Mouse (Mus musculus): ENCODE results near the gene Camsap2. TPM values are rescaled to one million over a fixed set of nuclear protein-coding genes. Genes with fewer than 3 reads are reported as not detected.
A peak's percentile ranks its signal among the peaks of the same experiment; 100 is the strongest.

Gene Camsap2
- total RNA-seq, 2 experiments from 2014 or later, result 49.6 to 52.4 TPM

DNA sequence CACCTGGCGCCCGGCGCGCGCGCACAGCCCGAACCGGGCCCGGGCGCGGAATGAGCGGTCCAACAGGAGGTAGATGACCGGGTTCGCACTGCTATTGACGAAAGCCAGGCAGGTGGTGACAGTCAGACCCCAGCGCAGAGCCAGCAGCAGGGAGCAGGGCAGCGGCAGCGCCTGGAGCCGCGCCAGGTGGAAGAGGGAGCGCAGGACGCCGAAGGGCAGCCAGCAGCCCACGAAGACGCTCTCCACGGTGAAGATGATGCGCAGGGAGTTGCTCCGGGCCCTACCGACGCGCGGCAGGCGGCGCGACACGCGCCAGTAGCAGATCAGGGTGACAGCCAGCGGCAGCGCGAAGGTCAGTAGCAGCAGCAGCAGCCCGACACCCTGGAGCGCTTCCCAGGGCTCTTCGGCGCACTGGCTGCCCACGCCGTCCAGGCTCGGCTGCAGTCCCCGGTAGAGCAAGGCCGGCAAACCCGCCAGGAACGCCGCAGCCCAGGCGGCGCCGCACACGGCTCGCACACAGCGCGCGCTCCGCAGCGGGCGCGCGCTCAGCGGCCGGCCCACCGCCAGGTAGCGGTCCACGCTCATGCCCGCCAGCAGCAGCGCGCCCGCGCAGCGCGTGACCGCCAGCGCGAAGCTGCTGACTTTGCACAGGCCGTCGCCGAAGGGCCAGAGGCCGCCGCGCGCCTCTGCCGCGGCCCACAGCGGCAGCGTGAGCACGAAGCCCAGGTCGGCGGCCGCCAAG is 85.8 kb downstream of the Camsap2 start:
- peak in 1 of 2 experiments; percentile 13 for DNase-seq (ENCODE audit: low spot score in 2 of 2)

DNA sequence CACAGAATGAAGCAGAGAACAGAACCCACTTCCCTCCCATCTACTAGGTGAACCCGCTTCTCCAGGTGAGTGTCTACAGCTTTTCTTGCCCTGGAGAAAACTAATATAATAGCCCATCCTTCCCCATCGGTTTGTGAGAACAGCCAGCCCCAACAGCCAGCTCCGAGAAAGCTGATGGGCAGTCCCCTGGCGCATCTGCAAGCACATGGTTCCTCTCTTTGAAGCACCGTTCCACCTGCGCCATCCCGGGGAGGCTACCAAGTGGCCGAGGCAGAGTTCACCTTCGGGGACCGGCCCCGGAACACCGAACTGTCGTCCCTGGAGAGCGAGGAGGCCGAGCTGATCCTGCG is 86.4 kb downstream of the Camsap2 start:
- no peak for DNase-seq (ENCODE audit: low spot score in 2 of 2)

DNA sequence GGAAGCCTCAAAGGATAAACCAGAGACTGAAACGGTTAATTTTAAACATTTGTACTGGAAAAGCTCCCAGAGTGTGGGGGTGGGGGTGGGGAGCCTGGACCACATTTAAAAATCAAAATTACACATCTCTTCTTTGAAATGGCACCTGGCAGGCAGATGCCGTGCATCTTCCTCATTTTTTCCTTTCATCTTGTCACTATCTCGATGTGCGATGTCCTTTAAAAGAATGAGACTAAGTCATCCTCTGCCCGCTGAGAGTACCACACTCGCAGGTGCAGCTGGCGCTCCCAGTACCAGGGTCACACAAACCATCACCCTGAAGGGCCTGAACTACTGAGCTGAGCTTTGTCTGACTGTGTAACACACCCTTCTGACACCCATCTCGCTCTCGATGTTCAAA is 87.4 kb downstream of the Camsap2 start:
- DNase-seq (ENCODE audit: low spot score in 2 of 2), result no peak

DNA sequence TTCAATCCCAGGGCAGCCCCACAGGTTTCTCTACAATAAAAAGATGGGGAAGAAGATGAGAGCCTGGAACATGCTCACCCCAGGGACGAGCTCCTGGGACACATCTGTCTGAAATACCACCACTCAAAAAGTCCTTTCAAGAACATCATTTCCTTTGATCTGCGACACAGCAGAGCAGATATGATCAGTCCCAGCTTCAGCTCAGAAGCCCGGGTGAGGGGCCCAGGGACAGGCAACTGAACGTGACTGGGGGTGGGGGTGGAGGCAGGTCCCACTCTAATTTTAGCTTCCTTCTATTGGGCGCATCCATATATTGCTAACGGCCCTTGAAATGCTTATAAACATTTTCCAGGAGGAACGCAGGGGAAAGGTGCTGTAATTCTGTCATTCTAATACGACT is 90.2 kb downstream of the Camsap2 start:
- DNase-seq (ENCODE audit: low spot score in 2 of 2), result no peak

DNA sequence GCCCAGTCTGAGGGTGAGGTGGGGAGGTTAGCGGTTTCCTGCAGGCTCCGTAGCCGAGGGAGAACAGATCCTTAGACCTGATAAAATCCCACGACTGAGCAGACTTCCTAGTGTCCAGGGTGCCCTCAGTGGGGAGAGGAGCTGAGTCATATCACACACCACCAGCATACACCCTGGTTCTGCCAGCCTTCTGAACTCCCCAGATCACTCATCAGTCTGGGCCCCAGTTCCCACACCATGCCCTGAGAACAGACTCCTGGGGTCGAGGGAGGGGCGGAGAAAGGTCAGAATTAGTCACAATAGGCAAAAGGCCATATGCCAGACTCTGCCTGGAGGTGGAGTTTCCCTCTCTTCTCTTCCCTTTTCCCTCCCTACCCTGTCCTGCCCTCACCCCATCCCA is 90.7 kb downstream of the Camsap2 start:
- no peak for DNase-seq (ENCODE audit: low spot score in 2 of 2)

DNA sequence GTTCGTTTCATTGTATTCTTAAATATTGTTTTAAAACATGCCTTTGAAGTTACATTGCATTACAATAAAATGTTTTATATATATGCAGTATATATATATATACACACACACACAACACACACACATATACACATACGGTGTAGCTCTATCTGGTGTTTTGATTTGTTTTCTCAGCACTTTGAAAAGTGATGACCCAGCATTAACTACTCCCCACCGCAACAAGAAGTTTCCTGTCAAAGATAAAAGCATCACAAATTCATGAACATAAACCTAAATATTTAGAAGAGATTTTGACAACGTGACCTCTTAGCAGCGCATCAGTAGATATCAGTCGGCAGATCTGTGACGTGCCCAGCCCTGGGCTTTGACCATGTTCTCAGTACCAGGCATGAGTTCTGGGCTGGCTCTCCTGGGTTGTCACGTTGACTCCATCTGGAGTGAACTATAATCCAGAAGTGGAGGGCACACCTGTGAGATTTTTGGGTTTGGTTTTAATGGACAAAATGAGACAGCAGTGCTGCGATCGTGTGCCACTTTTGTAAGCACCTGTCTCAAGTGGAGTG is 91.3 kb downstream of the Camsap2 start:
- DNase-seq (ENCODE audit: low spot score in 2 of 2), result no peak

DNA sequence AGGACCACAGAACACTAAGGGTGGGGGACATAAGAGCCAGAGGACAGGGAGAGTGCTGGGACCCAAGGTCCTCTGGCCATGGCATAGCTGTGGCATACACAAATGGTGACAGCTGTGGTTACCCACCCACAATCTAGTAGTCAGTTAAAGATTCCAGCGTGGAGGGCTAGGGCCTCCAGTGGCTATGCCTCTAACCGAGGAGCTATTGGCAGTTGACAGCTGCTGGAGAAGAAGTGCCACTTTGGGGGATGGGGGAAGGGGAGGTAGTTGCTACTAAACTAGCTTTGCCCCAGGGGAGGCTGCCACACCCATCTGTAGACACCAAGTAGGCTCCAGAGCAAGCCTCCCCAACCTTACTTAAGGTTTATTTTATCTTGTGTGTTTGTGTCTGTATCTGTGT is 92.4 kb downstream of the Camsap2 start:
- no peak for DNase-seq (ENCODE audit: low spot score in 2 of 2)

DNA sequence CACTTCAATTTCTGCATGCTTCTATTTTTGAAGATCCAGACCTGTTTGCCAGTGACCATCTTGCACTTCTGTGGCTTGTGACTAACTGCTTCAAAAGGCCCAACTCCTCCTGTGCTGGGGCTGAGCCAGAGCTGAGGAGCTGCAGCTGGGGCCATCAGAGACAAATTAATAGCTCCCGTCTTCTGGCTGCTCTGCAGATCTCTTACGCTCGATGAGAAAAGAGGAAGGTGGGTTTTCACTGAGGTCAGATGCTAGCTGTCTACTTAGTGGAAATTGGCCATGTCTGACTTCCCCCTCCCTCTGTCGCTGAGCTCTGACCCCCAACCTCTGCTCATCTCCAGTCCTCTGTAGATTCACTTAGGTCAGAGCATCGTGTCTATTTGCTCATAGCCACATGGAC is 96.2 kb downstream of the Camsap2 start:
- no peak for DNase-seq (ENCODE audit: low spot score in 2 of 2)

DNA sequence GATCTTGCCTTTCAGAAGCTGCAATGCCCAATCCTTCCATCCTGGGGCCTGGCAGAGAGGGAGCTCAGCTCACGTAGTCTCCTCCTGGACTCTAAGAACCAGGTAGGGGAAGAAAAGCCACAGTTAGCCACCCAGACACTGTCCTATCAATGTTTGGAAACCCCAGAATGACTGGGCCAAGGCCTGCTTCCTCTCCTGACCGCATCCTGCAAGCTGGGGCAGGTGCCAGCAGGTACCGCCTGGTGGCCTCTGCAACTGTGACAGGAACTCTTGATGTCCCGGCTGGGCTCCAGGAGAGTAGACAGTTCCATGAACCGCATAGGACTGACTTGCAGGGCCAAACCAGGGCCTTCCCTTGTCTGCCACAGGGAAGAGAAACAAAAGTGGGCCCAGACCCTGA is 98.5 kb downstream of the Camsap2 start:
- no peak for DNase-seq (ENCODE audit: low spot score in 2 of 2)

DNA sequence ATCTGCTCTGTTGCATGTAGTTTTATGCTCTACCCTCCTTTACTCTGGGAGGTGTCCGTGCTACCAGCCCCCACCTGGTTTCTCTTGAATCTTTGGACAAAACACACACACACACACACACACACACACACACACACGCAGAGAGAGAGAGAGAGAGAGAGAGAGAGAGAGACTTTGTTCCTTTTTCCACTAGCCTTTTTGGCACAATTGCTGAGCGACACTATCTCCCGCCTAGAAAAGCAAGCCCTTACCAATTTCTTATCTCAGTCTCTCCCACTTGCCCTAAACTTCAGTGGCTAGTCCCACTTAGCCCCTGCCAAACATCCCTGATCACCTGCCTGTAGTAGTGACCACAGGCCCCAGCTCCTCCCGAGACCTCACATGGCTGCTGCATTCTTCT is 101.4 kb downstream of the Camsap2 start:
- no peak for DNase-seq (ENCODE audit: low spot score in 2 of 2)

DNA sequence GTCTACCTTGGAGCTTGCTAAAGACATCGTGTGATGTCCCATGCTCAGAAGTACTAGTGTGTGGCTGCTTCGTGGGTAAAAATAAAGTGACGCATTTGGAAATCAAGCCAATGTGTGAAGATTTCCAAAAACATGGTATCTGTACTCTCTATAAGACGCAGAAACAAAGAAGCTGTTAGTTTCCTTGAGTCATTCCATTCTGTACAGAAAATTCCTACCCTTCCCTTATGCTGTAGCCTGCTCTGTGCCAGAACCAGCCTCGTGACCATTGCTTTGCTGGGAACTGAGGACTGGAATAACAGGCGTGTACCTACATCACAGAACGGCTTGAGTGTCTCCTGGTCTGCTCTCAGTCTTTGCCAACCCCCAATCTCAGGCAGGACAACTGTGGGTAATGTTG is 104.1 kb downstream of the Camsap2 start:
- no peak for DNase-seq (ENCODE audit: low spot score in 2 of 2)

DNA sequence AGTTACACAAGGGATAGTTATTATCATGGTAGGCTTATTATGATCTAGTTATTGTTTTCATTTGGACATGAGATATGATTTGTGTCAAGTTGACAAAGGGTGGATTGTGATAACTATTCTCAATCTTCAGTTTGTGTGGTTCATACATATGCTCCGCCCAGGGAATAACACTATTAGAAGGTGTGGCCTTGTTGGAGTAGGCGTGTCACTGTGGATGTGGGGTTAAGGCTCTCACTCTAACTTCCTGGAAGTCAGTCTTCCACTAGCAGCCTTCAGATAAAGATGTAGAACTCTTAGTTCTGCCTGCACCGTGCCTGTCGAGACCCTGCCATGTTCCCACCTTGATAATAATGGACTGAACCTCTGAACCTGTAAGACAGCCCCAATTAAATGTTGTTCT is 107.4 kb downstream of the Camsap2 start:
- no peak for DNase-seq (ENCODE audit: low spot score in 2 of 2)

DNA sequence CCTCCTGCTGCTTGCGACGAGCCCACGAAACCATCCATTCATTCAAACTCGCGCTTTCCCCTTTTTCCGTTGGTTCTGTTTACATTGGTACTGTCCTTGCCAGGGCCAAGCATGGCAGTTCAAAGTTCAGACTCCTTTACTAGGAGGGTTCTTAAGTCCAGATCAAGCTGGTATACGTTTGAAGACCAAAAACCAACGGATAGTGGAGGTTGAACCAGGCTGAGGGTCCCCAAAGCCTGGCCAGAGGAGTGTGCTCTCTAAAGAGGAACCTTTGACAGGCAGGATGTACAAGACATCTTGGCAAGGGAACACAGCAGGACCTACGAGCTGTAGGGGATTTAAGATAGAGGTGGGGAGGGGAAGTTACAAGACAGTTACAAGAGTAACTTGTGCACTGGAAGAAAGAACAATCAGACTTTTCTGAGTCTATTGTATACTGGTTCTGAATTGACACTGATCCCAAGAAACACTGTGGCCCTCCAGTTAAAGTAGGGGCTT is 111.3 kb downstream of the Camsap2 start:
- DNase-seq (ENCODE audit: low spot score in 2 of 2), result no peak

DNA sequence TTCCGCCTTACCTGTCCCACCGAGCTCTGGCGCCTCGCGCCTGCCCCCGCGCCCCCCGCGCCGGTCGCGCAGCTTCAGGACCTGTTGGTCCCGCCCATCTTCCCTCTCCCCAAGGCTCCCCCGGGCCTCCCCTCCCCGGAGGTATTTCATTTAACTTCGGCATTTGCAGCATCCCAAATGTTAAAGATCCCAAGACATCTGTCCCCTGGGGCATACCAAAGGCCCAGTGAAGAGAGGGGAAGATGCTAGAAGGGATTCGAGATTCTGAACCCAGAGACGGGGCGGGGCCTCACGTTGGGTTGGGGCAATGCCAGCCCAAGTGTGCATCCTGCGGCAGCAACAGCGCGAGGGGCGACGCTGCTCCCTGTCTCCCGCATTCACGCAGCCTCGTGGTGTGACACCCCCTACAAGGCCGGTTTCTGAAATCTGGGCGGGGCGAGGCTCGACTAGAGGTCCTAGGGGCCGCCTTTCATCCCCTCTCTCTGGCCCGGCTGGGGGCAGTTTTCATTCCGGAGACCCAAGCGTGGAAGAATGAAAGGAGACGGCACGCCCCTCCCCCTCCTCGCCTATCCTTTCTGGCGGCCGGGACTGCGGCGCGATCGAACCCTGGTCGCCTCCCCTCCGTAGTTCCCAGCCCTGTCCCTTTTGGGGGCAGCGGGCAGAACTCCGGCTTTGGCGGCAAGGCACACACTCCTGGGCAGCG is 111.9 kb downstream of the Camsap2 start, which contains the start of gene Inava:
TSS of gene Inava (minus strand) at position 373 of the 703 bp plus-strand sequence.
- DNase-seq (ENCODE audit: low spot score in 2 of 2), result no peak

DNA sequence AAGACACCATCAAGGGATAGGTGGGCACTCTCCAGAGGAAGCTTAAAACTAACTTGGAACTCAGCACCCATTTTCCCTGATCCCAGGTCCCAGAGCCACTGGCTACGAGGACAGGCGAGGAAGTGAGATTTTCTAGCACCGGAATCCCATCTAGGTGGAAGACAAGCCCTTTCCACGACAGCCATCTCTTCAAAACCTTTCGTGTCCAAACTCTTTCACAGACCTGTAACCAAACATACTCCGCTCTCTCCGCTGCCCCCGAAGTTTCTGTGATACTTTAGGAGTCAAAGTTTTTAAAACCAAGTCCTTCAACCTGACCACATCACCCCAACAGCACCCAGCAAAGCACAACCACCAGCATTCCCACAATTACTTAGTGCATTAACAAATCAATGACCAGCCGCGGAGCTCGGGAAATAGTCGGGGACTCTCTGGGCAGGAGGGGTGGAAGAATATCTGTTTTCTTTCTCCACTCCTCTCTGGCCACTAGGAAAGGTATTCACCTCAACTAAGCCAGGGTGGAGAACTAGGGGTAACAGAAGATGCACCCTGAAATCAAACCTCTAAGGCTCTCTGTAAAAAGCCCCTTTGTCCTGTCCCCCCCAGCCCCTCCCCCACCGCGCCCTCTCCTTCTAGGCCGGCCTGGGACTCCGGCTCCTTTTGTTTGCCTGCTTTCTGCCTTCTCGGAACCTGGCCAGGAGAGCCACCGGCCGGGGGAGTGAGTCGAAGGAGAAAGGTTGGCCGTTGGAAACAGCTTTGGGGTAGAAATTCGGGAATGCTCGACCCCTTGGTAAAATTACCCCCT is 112.7 kb downstream of the Camsap2 start:
- DNase-seq (ENCODE audit: low spot score in 2 of 2), result no peak

DNA sequence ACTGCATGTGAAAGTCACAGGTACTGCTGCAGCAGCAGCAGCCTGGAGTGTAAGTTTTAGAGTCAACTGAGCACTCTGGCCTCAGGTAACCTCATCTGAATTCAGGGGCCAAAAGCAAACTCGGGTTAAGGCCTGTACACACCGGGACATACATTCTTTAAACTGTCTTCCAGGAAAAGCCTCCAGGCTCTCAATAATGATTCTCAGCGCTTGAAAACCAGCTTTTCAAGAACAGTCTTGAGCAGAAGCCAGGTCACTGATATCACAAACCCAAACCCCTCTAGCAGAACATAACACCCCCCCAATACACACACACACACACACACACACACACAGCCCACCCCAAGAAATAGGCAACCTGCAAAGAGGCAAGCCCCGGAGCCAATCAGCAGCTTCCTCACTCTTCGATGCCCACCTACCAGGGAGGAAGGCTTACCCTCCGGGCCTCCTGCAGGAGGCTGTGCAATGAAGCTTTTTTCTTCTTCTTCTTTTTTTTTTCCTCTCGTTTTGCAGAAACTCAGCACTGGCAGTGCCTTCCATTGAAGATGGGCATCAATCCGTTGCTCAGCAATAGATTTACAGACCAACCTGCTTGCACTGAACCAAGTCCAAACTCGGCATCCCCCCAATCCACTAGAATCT is 113.5 kb downstream of the Camsap2 start:
- no peak for DNase-seq (ENCODE audit: low spot score in 2 of 2)

DNA sequence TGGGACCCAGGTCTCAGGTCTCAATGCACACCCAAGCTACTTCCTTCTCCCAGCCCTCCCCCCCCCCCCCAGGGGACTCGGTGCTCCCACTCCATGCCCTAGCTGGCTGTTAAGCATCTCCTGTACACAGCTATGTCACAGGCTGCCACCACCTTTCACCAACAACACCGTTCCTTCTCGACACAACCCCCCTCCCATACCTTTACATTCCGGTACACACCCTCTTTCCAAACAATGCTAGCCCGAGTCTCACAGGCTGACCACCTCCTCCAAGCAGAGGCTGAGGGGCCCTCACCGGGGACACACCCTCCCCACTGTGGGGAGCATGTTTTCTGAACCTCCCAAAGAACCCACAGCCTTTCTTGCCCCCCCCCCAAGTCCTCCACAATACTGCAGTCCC is 114.3 kb downstream of the Camsap2 start:
- DNase-seq (ENCODE audit: low spot score in 2 of 2), result no peak

DNA sequence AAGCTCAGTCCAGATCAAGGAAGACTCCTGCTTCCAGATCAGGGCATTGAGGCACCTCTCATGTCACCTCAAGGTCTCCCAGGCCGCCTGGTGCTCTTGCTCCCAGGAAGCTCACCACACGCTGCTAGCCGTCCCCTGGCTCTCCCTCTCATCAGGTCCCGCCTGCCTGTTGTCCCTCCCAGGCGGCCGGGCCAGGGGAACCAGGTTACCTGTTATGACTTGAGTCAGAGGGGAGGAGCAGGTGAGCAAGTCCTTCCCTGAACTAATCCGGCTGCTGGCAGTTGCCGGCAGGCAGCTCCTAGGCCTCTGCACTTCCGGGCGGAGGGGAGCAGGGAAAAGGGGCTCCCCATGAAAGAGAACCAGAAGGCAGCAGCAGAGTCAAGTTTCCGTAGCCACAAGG is 115.7 kb downstream of the Camsap2 start:
- no peak for DNase-seq (ENCODE audit: low spot score in 2 of 2)

DNA sequence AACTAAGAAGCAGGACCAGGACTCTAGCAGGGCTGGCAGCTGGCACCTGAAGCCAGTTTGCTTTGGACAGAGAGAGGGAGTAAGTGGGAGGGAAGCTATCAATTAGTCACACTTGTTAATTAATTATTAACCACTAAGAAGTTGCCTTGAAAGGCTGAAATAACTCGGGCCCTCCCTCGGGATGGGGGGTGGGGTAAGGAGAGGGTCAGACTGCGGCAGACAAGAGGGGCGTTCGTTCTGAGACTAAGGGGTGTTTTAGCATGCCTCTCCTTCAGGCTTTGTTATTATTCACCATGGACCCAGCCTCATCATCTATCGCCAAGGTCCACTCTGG is 116.9 kb downstream of the Camsap2 start:
- DNase-seq (ENCODE audit: low spot score in 2 of 2), result no peak

DNA sequence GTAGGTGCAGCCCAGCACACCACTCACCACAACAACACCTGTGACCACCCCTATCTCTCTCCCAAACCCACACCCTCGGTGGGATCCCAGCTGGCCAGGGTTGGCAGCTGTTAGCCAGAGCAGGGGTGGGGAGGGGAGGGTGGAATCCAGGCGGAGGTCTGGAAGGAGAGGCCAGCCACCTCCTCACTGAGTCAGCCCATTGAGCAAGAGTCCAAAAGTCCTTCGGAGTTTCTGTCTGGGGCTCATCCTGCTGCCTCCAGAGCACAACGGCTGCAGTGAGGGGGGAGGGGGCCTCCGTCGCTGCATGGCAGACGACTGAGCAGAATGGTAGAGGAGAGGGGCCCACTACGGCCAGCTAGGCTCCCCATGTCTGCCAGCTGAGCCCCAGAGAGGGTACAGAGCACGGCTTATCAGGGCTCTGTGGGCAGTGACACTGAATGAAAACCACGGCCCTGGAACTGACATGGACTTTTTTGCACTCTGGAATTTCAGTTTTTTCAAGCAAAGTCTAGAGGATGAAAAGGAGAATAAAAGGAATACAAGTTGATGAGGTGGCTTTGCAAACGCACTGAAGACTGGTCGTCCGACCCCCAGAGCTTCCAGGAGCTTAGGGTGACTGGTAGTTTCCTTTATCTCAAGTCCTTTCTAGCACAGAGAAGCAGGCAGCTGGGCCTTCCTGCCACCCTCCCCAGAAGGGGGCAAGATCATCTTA is 117.4 kb downstream of the Camsap2 start:
- peak in 1 of 2 experiments; percentile 17 for DNase-seq (ENCODE audit: low spot score in 2 of 2)

DNA sequence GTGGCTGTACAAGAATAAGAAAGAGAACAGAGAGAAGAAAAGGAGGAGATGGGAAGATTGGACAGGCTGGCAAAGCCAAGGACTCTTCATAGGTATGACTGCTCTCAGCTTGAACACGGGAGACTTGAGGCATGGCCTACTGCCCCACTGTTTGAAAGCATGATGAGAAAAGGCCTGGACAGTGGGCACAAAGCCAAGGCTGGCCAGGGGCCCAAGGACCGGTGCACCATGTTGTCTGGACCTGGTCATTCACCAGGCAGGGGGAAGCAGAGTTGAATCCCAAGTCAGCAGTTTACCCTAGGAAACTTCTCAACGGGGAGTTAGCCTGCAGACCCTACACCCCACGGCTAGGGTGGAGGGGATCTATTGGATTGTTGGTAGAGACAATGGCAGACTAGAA is 118.0 kb downstream of the Camsap2 start:
- peak; percentile 23 to 39 for DNase-seq (ENCODE audit: low spot score in 2 of 2)
